Mouse (Mus musculus): Measurements from ENCODE around the gene Tmem119. TPM values are rescaled to one million over a fixed set of nuclear protein-coding genes. Genes with fewer than 3 reads are reported as not detected.
"Not testable (repeated sequence)": the region's sequence is repeated elsewhere in the genome, so short reads cannot be mapped to it uniquely, and the experiment has no call there.

Tmem119 gene
- polyA plus RNA-seq, 1 experiment: 92.8 TPM

DNA sequence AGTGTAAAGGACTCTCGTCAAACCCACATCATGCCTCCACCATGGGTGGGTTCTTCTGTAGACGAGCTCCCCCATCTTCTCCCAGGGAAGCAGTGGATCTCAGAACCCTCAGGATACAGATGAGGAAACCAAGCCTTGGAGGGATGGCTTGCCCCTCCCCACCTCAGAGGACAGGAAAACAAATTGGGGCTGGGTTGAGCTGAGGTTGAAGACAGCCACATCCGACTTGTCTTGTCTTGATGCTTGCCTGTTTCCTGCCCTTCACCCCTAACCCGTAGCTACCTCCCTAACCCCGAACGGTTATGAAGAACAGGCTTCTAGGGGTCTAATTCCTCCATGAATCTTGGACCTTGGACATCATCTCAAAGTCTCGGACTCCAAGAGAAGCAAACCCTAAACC lies 25.2 kb upstream of the Tmem119 start:
- TF ChIP-seq CTCF (IDR thresholded peaks at IDR 0.05; ENCODE audit: borderline replicate concordance, insufficient read depth, low read length): no peak
- no peak for TF ChIP-seq POLR2A (IDR thresholded peaks at IDR 0.05; ENCODE audit: low read depth, low read length)
- H3K27ac ChIP-seq (ENCODE audit: insufficient read depth, low read length): no peak overlapping the region
- no peaks in the 10 kb centered on the region for H3K4me1 ChIP-seq (ENCODE audit: control insufficient read depth, insufficient read depth, low read length)
- H3K4me3 ChIP-seq (ENCODE audit: insufficient read depth, low read length): no peak overlapping the region

DNA sequence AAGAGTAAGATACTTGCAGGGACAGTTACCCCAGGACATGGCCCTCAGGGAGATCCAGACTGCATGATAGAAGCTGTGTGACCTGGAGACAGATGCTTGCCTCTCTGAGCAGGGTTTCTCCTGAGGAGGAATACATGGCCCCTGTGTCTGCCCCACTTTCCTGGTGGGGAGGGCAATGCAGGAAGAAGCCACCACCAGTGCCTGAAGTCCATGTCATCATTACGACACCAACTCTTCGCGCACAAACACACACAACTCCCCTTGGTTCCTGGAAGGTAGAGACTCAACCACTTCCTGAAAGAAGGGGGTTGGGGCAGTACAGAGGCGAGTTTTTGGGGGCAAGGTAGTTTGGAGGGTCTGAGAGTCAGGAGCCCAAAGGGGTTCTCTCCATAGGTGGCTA lies 23.9 kb upstream of the Tmem119 start:
- H3K27ac ChIP-seq (ENCODE audit: insufficient read depth, low read length): no peak overlapping the region
- TF ChIP-seq POLR2A (IDR thresholded peaks at IDR 0.05; ENCODE audit: low read depth, low read length) (no peak), CTCF (IDR thresholded peaks at IDR 0.05; ENCODE audit: borderline replicate concordance, insufficient read depth, low read length) (no peak)
- no peak overlapping the region for H3K4me3 ChIP-seq (ENCODE audit: insufficient read depth, low read length)
- H3K4me1 ChIP-seq (ENCODE audit: control insufficient read depth, insufficient read depth, low read length): no peaks in the 10 kb centered on the region

- Histone ChIP-seq H3K27ac (ENCODE audit: insufficient read depth, low read length) (no peak overlapping the region), H3K4me3 (ENCODE audit: insufficient read depth, low read length) (no peak overlapping the region), H3K4me1 (ENCODE audit: control insufficient read depth, insufficient read depth, low read length) (no peaks in the 10 kb centered on the region)
- TF ChIP-seq CTCF (IDR thresholded peaks at IDR 0.05; ENCODE audit: borderline replicate concordance, insufficient read depth, low read length): no peak
- TF ChIP-seq POLR2A (IDR thresholded peaks at IDR 0.05; ENCODE audit: low read depth, low read length): no peak
These were observed 18.3 kb upstream of the Tmem119 start for GRCm38 (mm10) chr5:113818572-113818971.

DNA sequence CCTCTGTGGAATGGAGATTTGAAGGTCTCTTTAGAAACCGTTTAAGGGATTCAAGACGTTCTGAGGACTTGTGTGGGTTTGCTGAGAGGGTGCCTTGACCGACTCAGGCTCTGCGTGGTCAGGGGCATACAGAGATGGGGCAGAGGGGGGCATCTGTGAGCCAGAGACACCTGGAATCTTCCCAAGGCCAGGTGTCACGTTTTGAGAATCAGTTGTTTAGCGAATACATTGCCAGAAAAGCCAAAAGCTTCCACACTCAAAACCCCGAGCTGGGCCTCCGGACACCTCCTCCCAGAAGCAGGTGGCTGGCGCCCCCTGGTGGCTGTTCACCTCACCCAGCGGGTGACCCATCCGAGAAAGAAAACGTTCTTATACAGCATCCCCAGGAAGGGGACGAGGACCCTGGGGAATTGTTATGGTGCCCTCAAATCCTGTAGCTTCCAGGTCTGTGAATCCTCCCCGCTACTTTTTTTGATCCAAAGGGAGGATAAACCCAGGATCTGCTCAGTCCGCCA lies 15.4 kb upstream of the Tmem119 start:
- H3K4me1 ChIP-seq (ENCODE audit: control insufficient read depth, insufficient read depth, low read length): no peaks in the 10 kb centered on the region
- H3K4me3 ChIP-seq (ENCODE audit: insufficient read depth, low read length): no peak overlapping the region
- H3K27ac ChIP-seq (ENCODE audit: insufficient read depth, low read length): no peak overlapping the region
- TF ChIP-seq POLR2A (IDR thresholded peaks at IDR 0.05; ENCODE audit: low read depth, low read length) (no peak), CTCF (IDR thresholded peaks at IDR 0.05; ENCODE audit: borderline replicate concordance, insufficient read depth, low read length) (peak; percentile 68)

- H3K4me1 ChIP-seq (ENCODE audit: control insufficient read depth, insufficient read depth, low read length): no peaks in the 10 kb centered on the region
- no peak for TF ChIP-seq POLR2A (IDR thresholded peaks at IDR 0.05; ENCODE audit: low read depth, low read length)
- TF ChIP-seq CTCF (IDR thresholded peaks at IDR 0.05; ENCODE audit: borderline replicate concordance, insufficient read depth, low read length): no peak
- no peak overlapping the region for H3K27ac ChIP-seq (ENCODE audit: insufficient read depth, low read length)
- H3K4me3 ChIP-seq (ENCODE audit: insufficient read depth, low read length): no peak overlapping the region
These were observed 14.7 kb upstream of the Tmem119 start for GRCm38 (mm10) chr5:113815041-113815389.

GRCm38 (mm10) chr5:113814111-113815040 lies 14.1 kb upstream of the Tmem119 start:
- Histone ChIP-seq H3K4me1 (ENCODE audit: control insufficient read depth, insufficient read depth, low read length) (no peaks in the 10 kb centered on the region), H3K4me3 (ENCODE audit: insufficient read depth, low read length) (no peak overlapping the region), H3K27ac (ENCODE audit: insufficient read depth, low read length) (no peak overlapping the region)
- no peak for TF ChIP-seq CTCF (IDR thresholded peaks at IDR 0.05; ENCODE audit: borderline replicate concordance, insufficient read depth, low read length)
- no peak for TF ChIP-seq POLR2A (IDR thresholded peaks at IDR 0.05; ENCODE audit: low read depth, low read length)

- peak; percentile 29; the same call in 1 of the 2 replicates for TF ChIP-seq CTCF (IDR thresholded peaks at IDR 0.05; ENCODE audit: borderline replicate concordance, insufficient read depth, low read length)
- TF ChIP-seq POLR2A (IDR thresholded peaks at IDR 0.05; ENCODE audit: low read depth, low read length): no peak
- H3K4me1 ChIP-seq (ENCODE audit: control insufficient read depth, insufficient read depth, low read length): no peaks in the 10 kb centered on the region
- no peak overlapping the region for H3K4me3 ChIP-seq (ENCODE audit: insufficient read depth, low read length)
- H3K27ac ChIP-seq (ENCODE audit: insufficient read depth, low read length): no peak overlapping the region
These were observed 13.3 kb upstream of the Tmem119 start for GRCm38 (mm10) chr5:113813608-113814007.

- Histone ChIP-seq H3K4me3 (ENCODE audit: insufficient read depth, low read length) (no peak overlapping the region), H3K4me1 (ENCODE audit: control insufficient read depth, insufficient read depth, low read length) (peaks cover 7% of the 10 kb centered on the region), H3K27ac (ENCODE audit: insufficient read depth, low read length) (no peak overlapping the region)
- no peak for TF ChIP-seq CTCF (IDR thresholded peaks at IDR 0.05; ENCODE audit: borderline replicate concordance, insufficient read depth, low read length)
- no peak for TF ChIP-seq POLR2A (IDR thresholded peaks at IDR 0.05; ENCODE audit: low read depth, low read length)
These were observed 12.3 kb upstream of the Tmem119 start for GRCm38 (mm10) chr5:113812638-113813037.

GRCm38 (mm10) chr5:113811824-113812420 lies 11.6 kb upstream of the Tmem119 start:
- not testable (repeated sequence) for H3K4me1 ChIP-seq (ENCODE audit: control insufficient read depth, insufficient read depth, low read length); H3K4me3 ChIP-seq (ENCODE audit: insufficient read depth, low read length); H3K27ac ChIP-seq (ENCODE audit: insufficient read depth, low read length)
- 0 out of 2 replicates have a peak, but pooled peaks have one; percentile 5 for TF ChIP-seq CTCF (IDR thresholded peaks at IDR 0.05; ENCODE audit: borderline replicate concordance, insufficient read depth, low read length)

- H3K4me3 ChIP-seq (ENCODE audit: insufficient read depth, low read length): no peak overlapping the region
- TF ChIP-seq CTCF (IDR thresholded peaks at IDR 0.05; ENCODE audit: borderline replicate concordance, insufficient read depth, low read length): no peak
- TF ChIP-seq POLR2A (IDR thresholded peaks at IDR 0.05; ENCODE audit: low read depth, low read length): no peak
- peaks cover 9% of the 10 kb centered on the region for H3K4me1 ChIP-seq (ENCODE audit: control insufficient read depth, insufficient read depth, low read length)
- H3K27ac ChIP-seq (ENCODE audit: insufficient read depth, low read length): no peak overlapping the region
These were observed 9.8 kb upstream of the Tmem119 start for GRCm38 (mm10) chr5:113810111-113810510.

Data from embryonic fibroblast, embryonic 13.5 days (primary cell).